Mouse (Mus musculus) spleen, adult 12 weeks (tissue): ENCODE data around the gene Rmnd5a.
"Not testable (repeated sequence)": the region's sequence is repeated elsewhere in the genome, so short reads cannot be mapped to it uniquely, and the experiment has no call there.

Experiments used
- DNase-seq: peaks from one replicate; pipeline ENCODE4 v3.0.0; 2022; ENCODE audit warnings: low spot score

The Rmnd5a gene

GRCm38 (mm10) chr6:71440492-71441250 is at the start of gene Rmnd5a:
Gene Rmnd5a, minus strand, starts transcription at chr6:71440637.
- peak; percentile 96 for DNase-seq

GRCm38 (mm10) chr6:71487966-71488365 is 47.5 kb upstream of the Rmnd5a start:
- DNase-seq, result no peak

GRCm38 (mm10) chr6:71486867-71487266 is 46.4 kb upstream of the Rmnd5a start:
- no peak for DNase-seq

DNA sequence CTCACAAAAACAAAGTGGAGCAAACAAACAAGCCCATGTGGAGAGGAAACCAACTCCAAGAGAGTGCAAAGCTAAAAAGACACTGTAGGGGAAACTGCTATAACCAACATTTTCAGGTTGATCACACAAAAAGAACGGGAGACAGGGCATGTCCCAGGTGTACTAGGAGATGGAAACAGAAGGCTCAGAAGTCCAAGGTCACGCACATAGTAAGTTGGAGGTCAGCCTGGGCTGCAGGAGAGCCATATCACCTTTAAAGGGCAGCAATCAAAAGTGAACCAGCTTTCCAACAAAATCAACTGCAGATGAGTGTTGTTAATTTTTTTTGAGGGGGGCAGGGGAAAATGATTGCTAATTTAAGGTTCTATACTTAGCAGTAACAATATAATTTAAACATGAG is 45.8 kb upstream of the Rmnd5a start:
- DNase-seq, result no peak

- no peak for DNase-seq
Measured at GRCm38 (mm10) chr6:71485246-71485645, 44.8 kb upstream of the Rmnd5a start.

- no peak for DNase-seq
Measured at GRCm38 (mm10) chr6:71481136-71481535, 40.7 kb upstream of the Rmnd5a start.

DNA sequence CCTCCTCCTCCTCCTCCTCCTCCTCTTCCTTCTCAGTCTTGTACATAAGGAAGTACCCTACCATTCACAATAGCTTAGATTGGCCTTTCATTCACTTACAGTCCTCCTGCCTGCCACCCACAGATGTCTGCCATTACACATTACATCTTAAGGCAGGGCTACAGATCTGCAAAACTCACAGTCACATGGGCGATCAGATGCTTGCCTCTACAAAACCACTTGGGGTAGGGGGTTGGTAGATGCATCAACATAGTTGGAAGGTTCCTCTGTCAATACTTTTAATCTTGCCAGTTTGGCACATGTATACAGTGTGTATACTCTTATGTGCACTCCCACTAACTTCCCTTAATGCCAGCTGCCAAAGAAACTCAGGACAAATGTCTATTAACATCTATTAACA is 39.7 kb upstream of the Rmnd5a start:
- no peak for DNase-seq

DNA sequence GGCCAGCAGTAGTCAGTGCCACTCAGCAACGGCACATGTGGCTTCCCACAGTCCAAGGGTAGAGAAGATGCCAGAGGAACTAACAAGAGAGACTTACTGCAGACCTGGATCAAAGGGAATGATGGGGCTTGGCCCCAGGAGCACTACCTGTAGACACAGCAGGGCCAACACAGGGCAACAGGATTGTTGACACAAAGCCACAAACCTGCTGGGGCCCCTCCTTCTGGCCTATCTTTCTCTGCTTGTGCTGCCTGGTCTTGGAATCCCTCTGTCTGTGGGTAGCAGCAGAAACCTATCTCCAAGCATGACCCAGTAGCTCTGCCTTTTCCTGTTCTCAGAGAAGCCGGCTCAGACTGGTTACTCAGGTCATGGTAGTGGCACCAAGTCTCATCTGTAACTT is 39.2 kb upstream of the Rmnd5a start:
- not testable (repeated sequence) for DNase-seq

- not testable (repeated sequence) for DNase-seq
Measured at GRCm38 (mm10) chr6:71478816-71479568, 38.6 kb upstream of the Rmnd5a start.

- DNase-seq, result no peak
Measured at GRCm38 (mm10) chr6:71476783-71477182, 36.3 kb upstream of the Rmnd5a start.

DNA sequence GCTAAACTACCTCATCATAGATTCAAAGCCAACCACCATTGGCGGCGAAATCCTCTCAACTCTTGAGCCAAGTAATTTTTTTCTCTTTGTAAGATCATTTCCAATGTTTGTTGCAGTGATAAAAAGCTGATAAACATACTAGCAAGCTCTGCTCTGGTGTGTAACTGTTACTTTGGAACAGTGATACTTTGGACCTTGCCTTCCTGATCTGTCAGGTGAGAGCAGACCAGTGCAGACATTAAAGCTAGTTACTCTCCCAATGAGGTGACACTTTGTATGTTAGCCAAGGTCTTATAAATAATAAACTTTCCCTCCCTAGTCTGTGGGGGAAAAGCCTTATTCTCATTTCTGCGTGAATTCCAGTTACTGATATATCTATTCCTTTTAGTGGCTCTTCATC is 35.2 kb upstream of the Rmnd5a start:
- no peak for DNase-seq

- no peak for DNase-seq
Measured at GRCm38 (mm10) chr6:71472786-71473185, 32.3 kb upstream of the Rmnd5a start.

- no peak for DNase-seq
Measured at GRCm38 (mm10) chr6:71471830-71472520, 31.5 kb upstream of the Rmnd5a start.

- no peak for DNase-seq
Measured at GRCm38 (mm10) chr6:71469291-71469690, 28.9 kb upstream of the Rmnd5a start.

GRCm38 (mm10) chr6:71467766-71468165 is 27.3 kb upstream of the Rmnd5a start:
- no peak for DNase-seq

GRCm38 (mm10) chr6:71465146-71465545 is 24.7 kb upstream of the Rmnd5a start:
- no peak for DNase-seq

DNA sequence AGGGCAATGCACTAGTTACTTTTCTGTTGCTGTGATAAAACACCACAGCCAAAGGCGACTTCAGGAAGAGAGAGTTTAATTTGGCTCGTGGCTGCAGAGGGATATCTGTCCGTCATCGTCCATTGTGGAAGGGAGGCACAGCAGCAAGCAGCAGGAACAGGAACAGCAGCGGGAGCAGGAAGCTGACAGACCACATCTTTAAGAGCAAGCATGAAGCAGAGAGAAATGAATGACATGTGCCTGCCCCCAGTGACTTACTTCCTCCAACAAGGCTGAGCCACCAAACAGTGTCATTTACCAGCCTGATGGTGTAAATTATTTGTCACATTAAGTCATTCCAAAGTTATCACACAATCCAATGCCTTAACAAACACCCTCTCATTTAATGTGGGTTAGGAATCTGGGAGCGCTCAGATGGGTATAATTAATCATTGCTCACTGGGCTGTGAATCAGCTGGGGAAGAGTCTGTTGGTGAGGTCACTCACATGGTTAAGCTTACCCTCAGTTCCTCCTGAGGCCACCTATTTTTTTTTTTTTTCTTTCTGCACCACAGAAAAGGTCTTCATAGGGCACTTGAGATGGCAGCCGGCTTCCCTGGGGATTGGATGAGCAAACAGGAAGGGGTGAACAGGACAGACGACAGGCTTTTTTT is 17.6 kb upstream of the Rmnd5a start:
- DNase-seq, result no peak

DNA sequence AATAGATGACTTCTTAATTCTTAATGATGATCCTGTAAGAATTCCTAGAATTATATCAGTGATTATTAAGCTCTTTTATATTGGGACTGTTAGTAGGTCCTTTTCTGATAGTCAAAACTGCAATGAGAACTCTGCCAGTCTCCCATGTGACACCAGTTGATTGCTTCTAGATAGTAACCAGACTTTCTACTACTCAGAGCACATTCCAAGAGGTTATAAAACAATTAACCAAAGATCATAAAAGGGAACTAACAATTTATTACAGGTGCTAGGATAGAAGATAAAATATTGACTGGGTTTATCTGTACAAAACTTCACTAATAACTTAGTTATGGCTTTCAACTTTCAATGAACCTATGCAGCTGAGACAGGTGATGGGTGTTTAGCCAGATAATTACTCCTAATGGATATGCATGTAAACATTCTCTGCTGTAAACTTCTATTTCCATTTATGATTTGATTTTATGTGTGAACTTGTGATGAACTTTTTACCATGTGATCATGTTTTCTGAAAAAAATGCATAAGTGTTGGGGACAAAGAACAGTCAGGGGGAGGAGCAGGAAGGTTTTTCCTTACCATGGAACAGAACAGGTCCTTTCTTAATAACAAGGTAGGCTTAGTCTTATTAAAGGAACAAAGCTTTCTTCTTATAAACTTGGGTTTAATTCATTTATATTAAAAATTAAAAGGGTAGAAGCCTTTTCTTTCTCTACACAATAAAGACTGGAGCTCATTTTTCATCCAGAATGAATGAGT is 13.7 kb upstream of the Rmnd5a start:
- DNase-seq, result not testable (repeated sequence)

- no peak for DNase-seq
Measured at GRCm38 (mm10) chr6:71452792-71453191, 12.4 kb upstream of the Rmnd5a start.

GRCm38 (mm10) chr6:71445560-71445959 is 5.1 kb upstream of the Rmnd5a start:
- DNase-seq, result no peak

DNA sequence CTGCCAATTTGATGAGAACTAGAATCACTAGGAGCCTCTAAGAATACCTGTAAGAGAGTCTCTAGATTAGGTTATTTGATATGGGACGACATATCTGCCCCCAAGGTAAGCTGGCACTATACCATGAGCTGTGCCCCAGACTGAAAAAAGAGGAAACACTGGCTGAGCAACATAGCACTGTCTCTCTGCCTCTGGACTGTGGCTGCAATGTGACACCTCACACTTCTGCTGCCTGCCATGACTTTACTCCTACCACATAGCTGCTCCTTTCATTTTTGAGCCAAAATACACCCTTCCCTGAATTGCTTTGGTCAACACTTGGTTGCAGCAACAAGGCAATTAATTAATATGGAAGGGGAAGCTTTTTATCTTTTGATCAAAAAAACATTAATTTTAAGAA is 4.3 kb upstream of the Rmnd5a start:
- no peak for DNase-seq

- no peak for DNase-seq
Measured at GRCm38 (mm10) chr6:71442130-71442529, 1.7 kb upstream of the Rmnd5a start.
